Comparison of ENCODE assay signal across 10 mouse cellular contexts in the genomic region with DNA sequence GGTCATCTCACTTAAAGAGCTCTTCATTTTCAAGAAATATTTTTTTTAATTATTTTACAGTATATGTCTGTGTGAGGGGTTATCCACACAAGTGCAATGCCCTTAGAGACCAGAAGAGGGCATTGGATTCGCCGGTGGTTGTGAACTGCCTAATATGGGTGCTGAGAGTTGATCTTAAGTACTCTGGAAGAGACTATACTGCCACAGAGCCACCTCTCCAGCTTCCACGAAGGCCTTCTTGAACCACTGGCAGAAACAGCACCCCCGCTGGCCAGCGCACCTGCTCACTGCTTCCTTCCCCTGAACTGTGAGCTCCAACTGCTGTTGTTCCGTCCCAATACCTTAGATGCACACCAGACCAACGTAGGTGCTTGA. TPM values are rescaled to one million over a fixed set of nuclear protein-coding genes. Genes with fewer than 3 reads are reported as not detected.
DNase-seq lines count a peak whose midpoint lies in the region; ATAC-seq and TF ChIP-seq lines count a peak whose summit lies in the region.
"Had no signal": no experiment of that assay in that cellular context is flagged by ENCODE, and none has a peak within 500 bp of the region (broad histone marks: within the 10 kb centered on the region; RNA-seq: fewer than 3 reads in every experiment).

No protein-coding gene starts in this region.

- DNase-seq in forebrain, embryonic 14.5 days (ENCODE audit: low spot score), result no peak
- DNase-seq in midbrain, embryonic 11.5 days (ENCODE audit: low spot score, missing footprints), result peak; percentile 86
- DNase-seq in embryonic facial prominence, embryonic 10.5 days (ENCODE audit: low spot score), result peak; percentile 14
- peak; percentile 22 for DNase-seq in stomach, postnatal 0 days (ENCODE audit: low spot score)
- DNase-seq in testis, postnatal 10 days (ENCODE audit: low spot score), result no peak
- no peak for DNase-seq in ovary, postnatal 10 days (ENCODE audit: low spot score)

- no peaks in the 10 kb centered on the region for H3K27me3 ChIP-seq in forebrain, embryonic 14.5 days (replicated peaks; ENCODE audit: control insufficient read depth, insufficient read depth, low read length)
- no peaks in the 10 kb centered on the region for H3K27me3 ChIP-seq in forebrain, embryonic 12.5 days
- no peaks in the 10 kb centered on the region for H3K27me3 ChIP-seq in midbrain, embryonic 11.5 days (ENCODE audit: control insufficient read depth, insufficient read depth, low read length)
- no peaks in the 10 kb centered on the region for H3K27me3 ChIP-seq in midbrain, embryonic 15.5 days (replicated peaks)
- H3K27me3 ChIP-seq in embryonic facial prominence, embryonic 10.5 days (replicated peaks; ENCODE audit: low read depth, poor library complexity, severe bottlenecking), result no peaks in the 10 kb centered on the region
- no peaks in the 10 kb centered on the region for H3K27me3 ChIP-seq in stomach, postnatal 0 days (ENCODE audit: control insufficient read depth, insufficient read depth, low read length)
- H3K27me3 ChIP-seq: embryonic facial prominence, embryonic 12.5 days had no signal

- no peak for TF ChIP-seq EP300 in stomach, postnatal 0 days (optimal IDR thresholded peaks at IDR 0.05)

- H3K36me3 ChIP-seq in forebrain, embryonic 14.5 days (ENCODE audit: control insufficient read depth, insufficient read depth, low read length), result no peaks in the 10 kb centered on the region
- no peaks in the 10 kb centered on the region for H3K36me3 ChIP-seq in forebrain, embryonic 12.5 days (replicated peaks)
- no peaks in the 10 kb centered on the region for H3K36me3 ChIP-seq in midbrain, embryonic 11.5 days (ENCODE audit: control insufficient read depth, insufficient read depth, low read length)
- no peaks in the 10 kb centered on the region for H3K36me3 ChIP-seq in midbrain, embryonic 15.5 days (replicated peaks)
- H3K36me3 ChIP-seq in embryonic facial prominence, embryonic 10.5 days (replicated peaks), result no peaks in the 10 kb centered on the region
- H3K36me3 ChIP-seq in stomach, postnatal 0 days (ENCODE audit: control insufficient read depth, insufficient read depth, low read length), result no peaks in the 10 kb centered on the region
- H3K36me3 ChIP-seq: embryonic facial prominence, embryonic 12.5 days; heart, embryonic 10.5 days had no signal

- H3K9ac ChIP-seq in forebrain, embryonic 14.5 days (ENCODE audit: low read length), result no peak overlapping the region
- H3K9ac ChIP-seq in forebrain, embryonic 12.5 days, result no peak overlapping the region
- no peak overlapping the region for H3K9ac ChIP-seq in midbrain, embryonic 11.5 days (ENCODE audit: low read length)
- H3K9ac ChIP-seq in midbrain, embryonic 15.5 days, result no peak overlapping the region
- no peak overlapping the region for H3K9ac ChIP-seq in stomach, postnatal 0 days (ENCODE audit: low read length)
- H3K9ac ChIP-seq: embryonic facial prominence, embryonic 12.5 days had no signal

- H3K9me3 ChIP-seq in forebrain, embryonic 14.5 days (replicated peaks; ENCODE audit: control insufficient read depth, low read length), result no peaks in the 10 kb centered on the region
- H3K9me3 ChIP-seq in forebrain, embryonic 12.5 days, result no peaks in the 10 kb centered on the region
- H3K9me3 ChIP-seq in midbrain, embryonic 11.5 days (ENCODE audit: control insufficient read depth, low read length), result no peaks in the 10 kb centered on the region
- no peaks in the 10 kb centered on the region for H3K9me3 ChIP-seq in midbrain, embryonic 15.5 days
- H3K9me3 ChIP-seq in embryonic facial prominence, embryonic 10.5 days, result no peaks in the 10 kb centered on the region
- H3K9me3 ChIP-seq in stomach, postnatal 0 days (ENCODE audit: control insufficient read depth, low read length), result no peaks in the 10 kb centered on the region
- H3K9me3 ChIP-seq: embryonic facial prominence, embryonic 12.5 days; heart, embryonic 10.5 days had no signal

- peak; percentile 63 for TF ChIP-seq CTCF in stomach, postnatal 0 days (IDR thresholded peaks at IDR 0.05; ENCODE audit: low read depth)

- H3K4me3 ChIP-seq in forebrain, embryonic 14.5 days (ENCODE audit: low read depth, low read length), result no peak overlapping the region
- H3K4me3 ChIP-seq in forebrain, embryonic 12.5 days (replicated peaks), result no peak overlapping the region
- no peak overlapping the region for H3K4me3 ChIP-seq in midbrain, embryonic 11.5 days (ENCODE audit: low read depth, low read length)
- H3K4me3 ChIP-seq in midbrain, embryonic 15.5 days, result no peak overlapping the region
- no peak overlapping the region for H3K4me3 ChIP-seq in embryonic facial prominence, embryonic 10.5 days
- H3K4me3 ChIP-seq in stomach, postnatal 0 days (ENCODE audit: low read depth, low read length), result no peak overlapping the region
- H3K4me3 ChIP-seq: embryonic facial prominence, embryonic 12.5 days; heart, embryonic 10.5 days had no signal

- no peak overlapping the region for H3K27ac ChIP-seq in forebrain, embryonic 14.5 days (ENCODE audit: low read depth, low read length)
- no peak overlapping the region for H3K27ac ChIP-seq in forebrain, embryonic 12.5 days
- H3K27ac ChIP-seq in midbrain, embryonic 11.5 days (ENCODE audit: low read depth, low read length), result no peak overlapping the region
- no peak overlapping the region for H3K27ac ChIP-seq in midbrain, embryonic 15.5 days
- H3K27ac ChIP-seq in embryonic facial prominence, embryonic 10.5 days (replicated peaks), result no peak overlapping the region
- H3K27ac ChIP-seq in stomach, postnatal 0 days (replicated peaks), result no peak overlapping the region
- H3K27ac ChIP-seq: embryonic facial prominence, embryonic 12.5 days; heart, embryonic 10.5 days had no signal

- H3K4me1 ChIP-seq in forebrain, embryonic 14.5 days (ENCODE audit: control insufficient read depth, insufficient read depth, low read length), result no peaks in the 10 kb centered on the region
- H3K4me1 ChIP-seq in forebrain, embryonic 12.5 days, result no peaks in the 10 kb centered on the region
- H3K4me1 ChIP-seq in midbrain, embryonic 11.5 days (ENCODE audit: control insufficient read depth, insufficient read depth, low read length), result no peaks in the 10 kb centered on the region
- H3K4me1 ChIP-seq in midbrain, embryonic 15.5 days, result no peaks in the 10 kb centered on the region
- peaks cover 2% of the 10 kb centered on the region; the same call in 1 of the 2 replicates for H3K4me1 ChIP-seq in embryonic facial prominence, embryonic 10.5 days
- no peaks in the 10 kb centered on the region for H3K4me1 ChIP-seq in stomach, postnatal 0 days (replicated peaks; ENCODE audit: control insufficient read depth, insufficient read depth)
- H3K4me1 ChIP-seq: embryonic facial prominence, embryonic 12.5 days had no signal

- 66% methylated on average over 7 of the region's 7 CpGs for WGBS in forebrain, embryonic 14.5 days
- 56% methylated on average over 7 of the region's 7 CpGs for WGBS in forebrain, embryonic 12.5 days
- WGBS in midbrain, embryonic 11.5 days, result 55% methylated on average over 7 of the region's 7 CpGs
- whole genome bisulfite sequencing in midbrain, embryonic 15.5 days, result 62% methylated on average over 7 of the region's 7 CpGs
- WGBS in embryonic facial prominence, embryonic 10.5 days, result 63% methylated on average over 7 of the region's 7 CpGs
- 69% methylated on average over 7 of the region's 7 CpGs for WGBS in stomach, postnatal 0 days

- no peak overlapping the region for H3K4me2 ChIP-seq in forebrain, embryonic 14.5 days (ENCODE audit: low read length)
- no peak overlapping the region for H3K4me2 ChIP-seq in forebrain, embryonic 12.5 days
- H3K4me2 ChIP-seq in midbrain, embryonic 11.5 days, result no peak overlapping the region
- H3K4me2 ChIP-seq in midbrain, embryonic 15.5 days, result no peak overlapping the region
- H3K4me2 ChIP-seq in stomach, postnatal 0 days (replicated peaks; ENCODE audit: low read depth), result no peak overlapping the region
- H3K4me2 ChIP-seq: embryonic facial prominence, embryonic 12.5 days had no signal

- ATAC-seq in forebrain, embryonic 14.5 days, result peak; percentile 5; the same call in 1 of the 2 replicates
- no peak for ATAC-seq in forebrain, embryonic 12.5 days (ENCODE audit: low FRiP score)
- no peak for ATAC-seq in midbrain, embryonic 11.5 days (ENCODE audit: low FRiP score)
- no peak for ATAC-seq in midbrain, embryonic 15.5 days (replicated peaks)
- 0 out of 2 replicates have a peak, but pooled peaks have one; percentile 31 for ATAC-seq in stomach, postnatal 0 days (ENCODE audit: low FRiP score, low TSS enrichment)

RNA-seq across cellular contexts. Expression of gene D430042O09Rik, which starts 39.6 kb away (rescaled TPM):
- 5.3 and 7.3 TPM in 2 replicates for polyA plus RNA-seq in forebrain, embryonic 14.5 days (2014; fragmentation: Nextera tagmentation; extraction: Ambion mirVana)
- polyA plus RNA-seq in forebrain, embryonic 12.5 days (2016; fragmentation: Nextera tagmentation; extraction: Ambion mirVana), result 9.9 and 12.2 TPM in 2 replicates
- 7.5 and 7.9 TPM in 2 replicates for polyA plus RNA-seq in midbrain, embryonic 11.5 days (2014; fragmentation: Nextera tagmentation; extraction: Ambion mirVana)
- 7.4 and 7.7 TPM in 2 replicates for polyA plus RNA-seq in midbrain, embryonic 15.5 days (2015; fragmentation: Nextera tagmentation; extraction: Ambion mirVana)
- polyA plus RNA-seq in embryonic facial prominence, embryonic 10.5 days (2016; fragmentation: Nextera tagmentation; extraction: Ambion mirVana), result 8.8 and 8.9 TPM in 2 replicates
- polyA plus RNA-seq in stomach, postnatal 0 days (2015; fragmentation: Nextera tagmentation; extraction: Ambion mirVana), result 2.1 and 2.4 TPM in 2 replicates

RNA-seq across cellular contexts. Expression of gene Gtf3c1, which starts 39.7 kb away (rescaled TPM):
- 33.5 and 41.0 TPM in 2 replicates for polyA plus RNA-seq in forebrain, embryonic 14.5 days (2014; fragmentation: Nextera tagmentation; extraction: Ambion mirVana)
- 51.4 and 53.6 TPM in 2 replicates for polyA plus RNA-seq in forebrain, embryonic 12.5 days (2016; fragmentation: Nextera tagmentation; extraction: Ambion mirVana)
- polyA plus RNA-seq in midbrain, embryonic 11.5 days (2014; fragmentation: Nextera tagmentation; extraction: Ambion mirVana), result 29.6 and 32.0 TPM in 2 replicates
- polyA plus RNA-seq in midbrain, embryonic 15.5 days (2015; fragmentation: Nextera tagmentation; extraction: Ambion mirVana), result 34.8 and 35.7 TPM in 2 replicates
- polyA plus RNA-seq in embryonic facial prominence, embryonic 10.5 days (2016; fragmentation: Nextera tagmentation; extraction: Ambion mirVana), result 49.3 and 52.1 TPM in 2 replicates
- 6.3 and 6.6 TPM in 2 replicates for polyA plus RNA-seq in stomach, postnatal 0 days (2015; fragmentation: Nextera tagmentation; extraction: Ambion mirVana)

Comparison
In these comparisons a context has a peak if more than half of its experiments do, and no peak if none do; other contexts are left out.
1. ATAC-seq: peak in forebrain, embryonic 14.5 days (single experiment) and stomach, postnatal 0 days (single experiment); none in forebrain, embryonic 12.5 days (single experiment), midbrain, embryonic 11.5 days (single experiment) and midbrain, embryonic 15.5 days (single experiment).
2. DNase-seq: peak in midbrain, embryonic 11.5 days (single experiment), embryonic facial prominence, embryonic 10.5 days (single experiment) and stomach, postnatal 0 days (single experiment); none in forebrain, embryonic 14.5 days (single experiment), testis, postnatal 10 days (single experiment) and ovary, postnatal 10 days (single experiment).